Mouse (Mus musculus): ENCODE results near the gene Aaas.
A peak's percentile ranks its signal among the peaks of the same experiment; 100 is the strongest.

Aaas gene

GRCm38 (mm10) chr15:102350138-102350941 is at the start of gene Aaas:
Gene Aaas, minus strand, starts transcription at chr15:102350771.
- peak; percentile 96 for DNase-seq (ENCODE audit: low read depth, low spot score)

DNA sequence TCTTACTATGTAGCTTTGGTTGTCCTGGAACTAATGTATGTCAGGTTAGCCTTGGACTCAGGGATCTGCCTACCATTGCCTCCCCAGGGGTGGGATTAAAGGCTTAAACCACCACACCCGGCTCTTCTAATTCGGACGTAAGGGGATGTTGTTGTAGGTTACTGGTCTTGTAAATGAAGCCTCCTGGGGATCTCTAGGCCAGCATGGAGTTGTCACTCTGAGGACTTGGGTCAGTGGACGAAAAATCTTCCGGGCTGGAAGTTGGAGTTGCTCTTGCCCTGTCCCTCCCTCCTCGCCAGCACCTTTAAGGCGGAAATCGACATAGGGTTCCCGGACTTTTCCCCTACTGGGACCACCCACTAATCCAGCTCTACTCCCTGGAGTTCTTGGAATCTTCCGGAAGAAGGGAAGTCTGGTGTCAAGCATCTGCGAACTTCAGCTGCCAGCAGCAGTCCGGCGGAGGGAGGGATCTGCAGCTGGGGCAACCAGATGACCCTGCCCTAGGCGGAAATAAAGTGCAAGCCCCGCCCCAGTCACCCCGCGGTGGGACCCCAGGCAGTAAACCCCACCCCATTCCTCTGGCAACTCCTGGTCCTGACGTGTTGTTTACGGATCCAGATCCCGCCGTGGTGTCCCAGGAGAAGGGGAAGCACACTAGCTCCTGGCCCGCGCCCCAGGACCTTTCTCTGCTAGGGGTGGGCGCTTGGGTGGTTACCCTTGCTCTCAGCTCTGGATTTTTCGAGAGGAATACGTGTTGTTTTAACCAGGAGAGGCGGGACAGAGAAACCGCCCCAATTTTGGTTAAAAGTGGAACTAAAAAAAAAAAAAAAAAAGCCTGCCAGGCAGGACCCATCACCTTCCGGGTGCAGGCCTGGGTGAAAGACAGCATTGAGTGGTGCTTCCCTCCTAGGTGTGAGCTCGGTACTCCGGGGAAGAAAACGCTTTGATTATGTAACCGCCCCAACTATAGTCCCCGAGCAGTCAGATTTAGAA is 49.0 kb upstream of the Aaas start:
- no peak for DNase-seq (ENCODE audit: low read depth, low spot score)

GRCm38 (mm10) chr15:102398629-102399028 is 48.1 kb upstream of the Aaas start:
- no peak for DNase-seq (ENCODE audit: low read depth, low spot score)

GRCm38 (mm10) chr15:102395061-102395460 is 44.5 kb upstream of the Aaas start:
- no peak for DNase-seq (ENCODE audit: low read depth, low spot score)

DNA sequence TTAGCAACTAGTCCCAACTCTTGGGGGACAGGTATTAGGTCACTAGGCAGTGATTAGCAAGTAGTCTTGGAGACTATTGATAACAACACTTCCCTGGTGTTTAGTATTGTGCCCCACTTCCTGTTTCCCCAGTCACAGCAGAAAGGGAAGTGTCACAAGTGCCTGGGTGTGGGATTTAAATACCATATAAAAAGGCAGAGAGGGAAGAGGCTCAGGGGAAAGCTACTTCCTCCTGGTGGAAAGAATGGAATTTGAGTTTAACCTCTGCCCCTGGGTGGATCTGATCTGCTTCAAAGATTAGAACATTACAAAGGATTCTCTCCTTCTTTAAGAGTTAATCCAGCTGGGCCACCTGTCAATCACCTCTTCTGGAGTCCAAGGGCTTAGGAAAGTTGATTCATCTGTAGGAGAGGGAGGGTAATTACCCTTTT is 43.0 kb upstream of the Aaas start:
- DNase-seq (ENCODE audit: low read depth, low spot score), result no peak

- no peak for DNase-seq (ENCODE audit: low read depth, low spot score)
Measured at GRCm38 (mm10) chr15:102392520-102392919, 41.9 kb upstream of the Aaas start.

- DNase-seq (ENCODE audit: low read depth, low spot score), result no peak
Measured at GRCm38 (mm10) chr15:102388942-102389341, 38.4 kb upstream of the Aaas start.

GRCm38 (mm10) chr15:102386640-102387039 is 36.1 kb upstream of the Aaas start:
- DNase-seq (ENCODE audit: low read depth, low spot score), result no peak

- DNase-seq (ENCODE audit: low read depth, low spot score), result no peak
Measured at GRCm38 (mm10) chr15:102383671-102384070, 33.1 kb upstream of the Aaas start.

DNA sequence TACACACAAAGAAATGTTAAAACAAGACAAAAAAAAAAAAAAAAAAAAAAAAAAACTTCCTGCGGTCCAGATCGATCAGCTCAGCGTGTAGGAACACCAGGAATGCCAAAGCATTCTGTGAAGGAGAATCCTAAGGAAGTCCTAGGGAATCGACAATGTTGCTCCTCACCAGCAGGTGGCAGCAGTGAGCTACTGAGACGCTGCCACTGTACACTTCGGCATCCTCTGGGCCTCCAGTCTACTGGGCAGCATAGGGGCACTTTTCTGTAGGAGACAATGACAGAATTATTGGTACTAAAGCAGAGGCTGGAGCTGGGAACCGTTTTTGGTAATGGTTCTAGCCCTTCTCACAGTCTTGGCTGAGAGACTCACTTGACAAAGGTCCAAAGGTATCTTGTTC is 31.0 kb upstream of the Aaas start:
- no peak for DNase-seq (ENCODE audit: low read depth, low spot score)

DNA sequence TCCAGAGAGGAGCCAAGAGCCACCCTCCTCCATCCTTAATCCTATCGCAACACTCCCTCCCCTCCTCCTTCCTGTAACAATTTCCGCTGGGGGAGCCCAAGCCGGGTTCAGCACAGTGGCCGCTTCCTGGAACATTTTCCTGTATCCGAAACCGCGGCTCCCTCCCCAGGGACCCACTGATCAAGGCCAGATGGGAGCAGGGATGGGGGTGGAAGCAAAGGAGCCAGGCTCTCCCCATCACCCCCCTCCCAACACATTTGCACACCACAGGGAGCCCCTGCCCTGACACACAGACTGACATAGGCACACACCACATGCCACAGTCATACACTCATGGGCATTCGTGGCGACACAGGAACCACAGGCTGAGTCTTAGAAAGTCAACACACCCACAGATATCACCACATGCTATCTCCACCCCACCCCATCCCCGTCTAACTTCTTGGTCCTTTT is 27.3 kb upstream of the Aaas start:
- no peak for DNase-seq (ENCODE audit: low read depth, low spot score)

DNA sequence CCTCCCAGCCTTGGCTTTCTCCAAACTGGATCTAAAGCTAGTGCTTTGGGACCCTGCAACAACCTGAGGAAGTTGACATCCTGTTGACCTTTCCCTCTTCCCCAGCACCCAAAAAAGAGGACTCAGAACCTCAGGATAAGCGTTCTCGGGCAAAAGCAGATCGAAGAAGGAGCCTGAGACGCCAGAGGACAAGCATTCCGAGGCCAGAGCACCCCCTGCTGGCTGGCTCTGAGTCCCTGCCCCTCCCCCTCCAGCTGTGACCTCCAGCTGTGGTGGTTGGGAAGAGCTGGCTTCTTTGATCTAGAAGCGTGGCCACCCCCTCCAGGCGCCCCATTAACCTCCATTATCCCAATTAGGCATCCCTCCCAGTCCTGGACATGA is 26.6 kb upstream of the Aaas start:
- no peak for DNase-seq (ENCODE audit: low read depth, low spot score)

- DNase-seq (ENCODE audit: low read depth, low spot score), result no peak
Measured at GRCm38 (mm10) chr15:102376453-102377162, 26.0 kb upstream of the Aaas start.

DNA sequence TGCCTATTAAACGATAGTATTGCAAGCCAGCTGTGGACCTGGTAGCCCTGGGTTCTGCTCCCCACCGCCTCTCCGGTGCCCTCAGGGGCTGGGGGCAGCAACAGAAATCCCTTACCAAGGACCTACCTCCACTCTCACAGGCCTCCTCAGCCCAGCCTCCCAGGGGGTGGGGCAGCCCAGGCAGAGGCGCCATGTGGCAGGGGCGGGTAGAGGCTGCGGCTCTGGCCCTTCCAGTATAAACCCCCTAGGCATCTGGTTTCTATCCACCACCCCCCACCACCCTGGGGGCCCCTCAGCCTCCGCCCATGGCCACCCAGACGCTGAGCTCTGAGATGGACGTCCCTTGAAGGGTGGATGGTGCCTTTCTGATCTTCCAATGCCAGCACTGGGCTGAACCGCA is 20.2 kb upstream of the Aaas start:
- DNase-seq (ENCODE audit: low read depth, low spot score), result no peak

GRCm38 (mm10) chr15:102369972-102370371 is 19.4 kb upstream of the Aaas start:
- no peak for DNase-seq (ENCODE audit: low read depth, low spot score)

DNA sequence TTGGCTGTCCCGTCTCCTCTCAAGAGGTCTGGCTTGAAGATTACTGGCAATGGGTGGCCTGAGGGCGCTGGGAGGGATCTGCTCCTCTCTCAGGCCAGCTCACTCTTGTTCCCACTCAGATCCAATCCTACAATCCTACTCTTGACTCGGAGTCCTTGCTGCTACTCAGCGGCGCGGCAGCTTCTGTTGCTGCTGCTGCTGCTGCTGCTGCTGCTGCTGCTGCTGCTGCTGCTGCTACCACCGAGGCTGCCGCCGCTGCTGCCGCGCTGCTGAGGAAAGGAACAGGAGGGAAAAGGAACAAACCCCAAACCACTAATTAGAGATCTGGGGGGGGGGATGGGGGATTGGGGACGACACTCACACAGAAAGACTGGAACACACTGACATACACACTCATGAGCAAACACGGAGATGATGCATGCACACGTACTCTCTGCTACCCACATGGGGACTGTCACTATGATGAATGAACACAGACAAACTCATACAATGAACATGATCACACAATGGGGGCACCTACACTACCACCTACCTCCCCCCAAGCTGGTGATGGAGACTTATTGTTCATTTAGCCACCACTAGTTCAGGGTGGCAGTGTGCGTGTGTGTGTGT is 16.3 kb upstream of the Aaas start, which contains the start of gene Sp7:
Sp7 (minus strand) TSS at position 450 of the 612 bp plus-strand sequence.
- DNase-seq (ENCODE audit: low read depth, low spot score), result no peak

GRCm38 (mm10) chr15:102366238-102366637 is 15.7 kb upstream of the Aaas start:
- DNase-seq (ENCODE audit: low read depth, low spot score), result no peak

DNA sequence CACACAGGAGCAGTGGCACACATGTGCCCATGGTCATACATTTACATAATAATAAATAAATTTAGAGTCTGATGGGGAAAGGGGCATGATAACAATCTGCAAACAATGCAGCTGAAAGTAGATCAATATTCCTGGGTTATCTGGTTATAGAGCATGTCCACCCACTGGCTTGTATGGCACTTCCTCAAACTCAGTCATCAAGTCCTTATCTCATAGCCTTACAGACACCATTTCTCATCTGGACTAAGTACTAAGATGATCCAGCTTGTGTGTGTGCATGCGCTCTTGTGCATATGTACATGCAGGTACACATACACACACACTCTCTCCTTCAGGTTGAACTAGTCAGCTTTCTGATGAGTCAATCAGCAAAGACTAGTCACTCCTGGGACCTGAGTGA is 14.1 kb upstream of the Aaas start:
- DNase-seq (ENCODE audit: low read depth, low spot score), result no peak

DNA sequence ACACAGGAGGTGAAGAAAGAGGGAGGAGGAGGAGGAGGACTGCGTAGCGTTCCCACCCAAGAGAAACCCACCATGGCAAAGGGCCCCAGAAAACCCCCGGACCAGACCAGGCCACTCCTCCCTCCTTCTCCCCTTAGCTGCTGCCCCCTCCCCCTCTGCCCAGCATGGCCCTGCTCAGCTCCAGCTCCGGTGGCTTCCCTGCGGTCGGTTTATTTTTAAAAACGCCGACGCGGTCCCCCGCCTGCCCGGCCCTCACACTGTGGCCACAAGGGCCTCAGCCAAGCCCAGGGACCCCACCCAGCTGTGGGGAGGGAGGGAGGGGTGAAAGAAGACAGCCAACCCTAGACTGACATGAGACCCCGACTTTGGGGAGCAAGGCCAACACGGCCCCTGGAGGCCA is 12.1 kb upstream of the Aaas start:
- no peak for DNase-seq (ENCODE audit: low read depth, low spot score)

GRCm38 (mm10) chr15:102358834-102359233 is 8.3 kb upstream of the Aaas start:
- DNase-seq (ENCODE audit: low read depth, low spot score), result no peak

DNA sequence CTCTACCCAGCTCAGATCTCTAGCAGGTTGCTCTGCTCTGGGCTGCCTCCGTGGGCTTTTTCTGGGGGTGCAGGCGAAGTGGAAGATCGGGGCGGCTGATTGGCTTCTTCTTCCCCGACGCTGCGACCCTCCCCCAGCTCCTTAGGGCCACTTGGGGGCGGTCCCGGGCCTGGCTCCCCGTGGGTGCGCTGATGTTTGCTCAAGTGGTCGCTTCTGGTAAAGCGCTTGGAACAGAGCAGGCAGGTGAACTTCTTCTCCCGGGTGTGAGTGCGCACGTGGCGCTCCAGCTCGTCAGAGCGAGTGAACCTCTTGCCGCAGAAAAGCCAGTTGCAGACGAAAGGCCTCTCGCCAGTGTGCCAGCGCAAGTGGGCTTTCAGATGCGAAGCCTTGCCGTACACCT is 7.6 kb upstream of the Aaas start:
- DNase-seq (ENCODE audit: low read depth, low spot score), result no peak
